Mouse (Mus musculus) megakaryocyte, embryonic 14.5 days (primary cell): ENCODE results near the gene Il17rd.

Source experiments
- FLI1 ChIP-seq: IDR thresholded peaks from 2 replicates; pipeline ENCODE4 v1.6.1; 2012; ENCODE audit warnings: low read length, inconsistent platforms, mixed read lengths
- GATA1 ChIP-seq: IDR thresholded peaks from 3 replicates; pipeline ENCODE4 v1.6.1; 2012; ENCODE audit warnings: mixed read lengths, low read length, inconsistent platforms, borderline replicate concordance

GRCm38 (mm10) chr14:27085471-27085870 lies 46.7 kb downstream of the Il17rd start:
- TF ChIP-seq GATA1 (no peak), FLI1 (no peak)
